Mouse (Mus musculus) large intestine, adult 2 months (tissue): ENCODE data around the gene Capn8. TPM values are rescaled to one million over a fixed set of nuclear protein-coding genes. Genes with fewer than 3 reads are reported as not detected.

Experiments used
- DNase-seq: peaks from one replicate; pipeline ENCODE4 v3.0.0-alpha.2; 2012; ENCODE audit warnings: low read depth, low spot score
- WGBS: fragments of 180-500 bp; shearing (Covaris S2); methylation state at CpG from one replicate; pipeline ENCODE4 v1.1.7; 2018; 5-methylcytosine and 5-hydroxymethylcytosine counted together
- polyA plus RNA-seq: library from polyadenylated mRNA; depleted of rRNA; stranded (reverse); fragments of >200 nt; gene quantifications from 2 replicates; pipeline ENCODE4 v1.2.3, GENCODE M21; 2012

Capn8 gene
- polyA plus RNA-seq, 1 experiment, result 3.9 TPM

DNA sequence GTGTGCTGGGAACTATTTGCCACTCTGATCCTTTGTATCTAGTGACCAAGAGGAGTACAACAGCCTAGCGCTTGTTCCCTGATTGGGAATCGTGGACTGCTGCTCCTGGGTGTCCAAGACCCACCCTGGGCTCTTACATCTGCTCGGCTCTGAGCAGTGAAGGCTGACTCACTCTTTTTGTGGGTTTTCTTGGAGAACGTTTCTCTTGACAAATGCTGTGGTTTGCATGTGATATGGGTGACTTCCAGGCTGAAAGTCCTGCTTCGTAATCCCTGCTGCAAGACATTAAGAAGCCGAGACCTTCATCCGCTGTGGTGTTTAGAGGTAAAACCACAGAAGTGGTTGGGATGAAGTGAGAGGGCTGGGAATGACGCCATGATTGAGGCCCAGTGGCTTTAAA, 21.7 kb upstream of the Capn8 start:
- WGBS, result 68% methylated on average over 8 of the region's 8 CpGs
- DNase-seq, result no peak

GRCm38 (mm10) chr1:182543906-182544305, 20.9 kb upstream of the Capn8 start:
- 30% methylated on average over 1 of the region's 1 CpGs for WGBS
- no peak for DNase-seq

DNA sequence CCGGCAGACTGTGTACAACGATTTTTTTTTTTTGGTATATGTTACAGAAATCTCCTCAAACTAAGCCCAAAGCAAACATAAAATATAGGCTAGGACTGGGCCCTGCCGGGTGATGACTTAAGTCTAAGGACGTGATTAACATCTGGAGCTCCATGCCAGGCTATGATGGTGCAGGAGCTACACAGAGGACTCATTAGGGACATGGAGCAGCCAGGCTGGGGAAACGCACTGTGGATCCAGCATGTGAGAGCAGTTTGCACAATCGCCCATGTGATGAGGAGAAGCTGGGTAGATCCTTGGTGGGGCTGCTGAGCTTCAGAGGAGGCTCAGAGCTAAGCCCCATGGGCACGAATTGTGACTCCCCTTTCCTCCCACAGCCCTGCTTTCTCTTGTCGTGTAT, 14.0 kb upstream of the Capn8 start:
- no peak for DNase-seq
- 61% methylated on average over 8 of the region's 8 CpGs for WGBS

DNA sequence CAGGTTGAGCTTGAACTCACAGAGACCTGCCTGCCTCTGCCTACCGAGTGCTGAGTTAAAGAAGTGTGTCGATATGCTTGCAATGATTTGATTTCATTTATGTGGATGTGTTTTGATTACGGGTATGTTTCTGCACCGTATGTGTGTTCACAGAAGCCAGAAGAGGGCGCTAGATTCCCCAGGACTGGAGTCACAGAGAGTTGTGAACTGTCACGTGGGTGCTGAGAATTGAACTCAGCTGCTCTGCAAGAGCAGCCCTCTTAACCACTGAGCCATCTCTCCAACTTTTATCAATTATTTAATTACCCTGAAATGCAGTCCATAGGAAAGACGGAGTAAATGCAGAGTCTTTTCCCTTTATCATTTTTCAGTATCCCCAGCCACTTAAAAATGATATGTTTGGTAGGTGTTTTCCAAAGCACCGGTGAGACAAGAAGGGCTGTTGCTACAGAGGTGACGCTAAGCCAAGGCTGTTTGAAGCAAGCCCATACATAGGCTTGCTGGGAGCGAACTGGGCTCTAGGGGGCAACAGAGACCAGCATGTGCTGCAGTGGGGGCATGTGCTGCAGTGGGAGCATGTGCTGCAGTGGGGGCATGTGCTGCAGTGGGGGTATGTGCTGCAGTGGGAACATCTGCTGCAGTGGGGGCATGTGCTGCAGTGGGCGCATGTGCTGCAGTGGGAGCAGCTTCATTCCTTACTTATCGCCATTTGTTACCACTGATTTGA, 11.0 kb upstream of the Capn8 start:
- WGBS, result 55% methylated on average over 12 of the region's 12 CpGs
- DNase-seq, result no peak

- 70% methylated on average over 4 of the region's 4 CpGs for WGBS
- DNase-seq, result no peak
Measured at GRCm38 (mm10) chr1:182558271-182558670, 6.5 kb upstream of the Capn8 start.

DNA sequence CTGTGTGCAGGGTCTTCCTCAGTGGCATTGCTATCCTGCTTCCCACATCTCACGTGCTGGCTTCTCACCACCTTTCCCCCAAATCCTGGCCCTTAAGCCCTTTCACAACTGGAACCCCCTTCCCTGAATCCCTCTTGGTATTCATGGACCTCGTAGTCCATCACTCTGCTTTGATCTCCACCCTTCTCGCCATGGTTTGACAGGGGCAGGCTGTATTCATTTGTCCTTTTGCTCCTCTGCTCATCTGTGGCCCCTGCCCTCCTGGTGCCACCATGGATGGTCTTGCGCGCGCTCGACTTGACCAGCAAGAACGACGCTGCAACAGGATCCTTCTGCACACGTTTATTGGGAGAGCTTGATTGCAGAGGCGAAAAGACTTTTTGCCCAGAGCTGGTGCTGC, 5.3 kb upstream of the Capn8 start:
- WGBS, result 74% methylated on average over 11 of the region's 11 CpGs
- no peak for DNase-seq

- 17% methylated on average over 3 of the region's 3 CpGs for WGBS
- DNase-seq, result no peak
Measured at GRCm38 (mm10) chr1:182560390-182561098, 4.3 kb upstream of the Capn8 start.

DNA sequence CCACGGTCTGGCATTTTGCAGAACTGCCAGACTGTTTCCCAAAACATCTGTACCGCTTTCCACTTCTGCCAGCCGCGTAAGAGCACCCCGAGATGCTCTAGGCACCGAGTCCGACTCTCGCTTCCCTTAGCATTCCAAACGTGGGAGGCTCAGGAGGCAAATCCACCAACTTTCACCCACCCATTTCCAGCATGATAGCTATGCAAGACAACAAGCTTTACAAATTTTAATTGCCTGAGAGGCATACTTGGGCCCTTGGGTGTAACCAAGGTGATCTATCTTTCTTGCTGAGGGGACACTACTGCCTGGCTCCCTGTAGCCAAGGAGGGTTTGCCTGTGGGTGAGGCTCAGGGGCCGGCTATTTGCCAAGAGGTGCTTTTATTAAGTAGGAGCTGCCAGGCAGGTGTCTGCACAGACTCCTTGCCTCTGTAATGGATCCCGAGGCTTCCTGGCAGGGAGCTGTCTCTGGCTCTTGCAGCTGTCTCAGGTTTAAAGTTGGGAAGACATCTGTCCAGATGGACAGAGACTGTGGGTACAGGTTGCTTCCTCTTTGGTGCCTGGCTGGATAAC, 2.8 kb upstream of the Capn8 start:
- DNase-seq, result no peak
- WGBS, result 76% methylated on average over 11 of the region's 11 CpGs

GRCm38 (mm10) chr1:182562576-182563370, 2.0 kb upstream of the Capn8 start:
- DNase-seq, result no peak
- 9% methylated on average over 16 of the region's 16 CpGs for WGBS

- 65% methylated on average over 6 of the region's 6 CpGs for WGBS
- no peak for DNase-seq
Measured at GRCm38 (mm10) chr1:182565351-182565835, 586 bp downstream of the Capn8 start.

DNA sequence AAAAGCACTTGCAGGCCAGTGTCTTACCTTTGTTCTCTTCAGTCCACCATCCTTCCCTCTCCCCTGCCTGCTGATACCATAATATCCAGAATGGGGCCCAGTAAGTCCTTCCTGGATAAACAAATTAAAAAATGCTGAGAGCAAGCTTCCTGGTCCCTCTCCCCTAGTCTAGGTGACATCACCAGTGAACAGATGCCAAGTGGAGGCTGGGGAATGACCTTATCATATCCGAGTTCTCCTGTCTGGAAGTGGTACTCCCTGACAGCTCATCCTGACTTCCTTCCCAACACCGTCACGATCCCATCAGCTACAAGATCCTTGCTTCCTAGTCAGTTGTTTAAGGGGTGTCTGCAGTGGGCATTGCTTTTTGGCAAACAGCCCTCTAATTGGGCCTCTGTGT, 6.3 kb downstream of the Capn8 start:
- WGBS, result 24% methylated on average over 3 of the region's 3 CpGs
- DNase-seq, result no peak

DNA sequence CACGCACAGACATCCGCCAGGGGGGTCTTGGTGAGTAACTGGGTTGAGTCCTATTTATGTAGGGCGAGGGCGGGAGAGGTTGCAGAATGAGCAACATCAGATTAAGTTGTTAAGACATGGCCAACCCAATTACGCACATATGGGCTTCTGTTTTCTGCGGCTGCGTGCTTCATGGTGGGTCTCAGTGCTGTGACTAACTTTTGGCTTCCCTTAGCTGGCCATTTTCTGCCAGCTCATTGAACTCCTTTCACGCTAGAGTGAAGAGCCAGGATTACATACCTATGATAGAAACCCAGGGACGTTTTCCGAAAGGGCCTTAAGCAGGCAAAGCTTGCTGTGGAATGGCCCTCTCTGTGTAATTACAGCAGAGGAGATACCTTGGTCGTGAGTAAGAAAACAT, 7.2 kb downstream of the Capn8 start:
- no peak for DNase-seq
- 94% methylated on average over 11 of the region's 11 CpGs for WGBS

DNA sequence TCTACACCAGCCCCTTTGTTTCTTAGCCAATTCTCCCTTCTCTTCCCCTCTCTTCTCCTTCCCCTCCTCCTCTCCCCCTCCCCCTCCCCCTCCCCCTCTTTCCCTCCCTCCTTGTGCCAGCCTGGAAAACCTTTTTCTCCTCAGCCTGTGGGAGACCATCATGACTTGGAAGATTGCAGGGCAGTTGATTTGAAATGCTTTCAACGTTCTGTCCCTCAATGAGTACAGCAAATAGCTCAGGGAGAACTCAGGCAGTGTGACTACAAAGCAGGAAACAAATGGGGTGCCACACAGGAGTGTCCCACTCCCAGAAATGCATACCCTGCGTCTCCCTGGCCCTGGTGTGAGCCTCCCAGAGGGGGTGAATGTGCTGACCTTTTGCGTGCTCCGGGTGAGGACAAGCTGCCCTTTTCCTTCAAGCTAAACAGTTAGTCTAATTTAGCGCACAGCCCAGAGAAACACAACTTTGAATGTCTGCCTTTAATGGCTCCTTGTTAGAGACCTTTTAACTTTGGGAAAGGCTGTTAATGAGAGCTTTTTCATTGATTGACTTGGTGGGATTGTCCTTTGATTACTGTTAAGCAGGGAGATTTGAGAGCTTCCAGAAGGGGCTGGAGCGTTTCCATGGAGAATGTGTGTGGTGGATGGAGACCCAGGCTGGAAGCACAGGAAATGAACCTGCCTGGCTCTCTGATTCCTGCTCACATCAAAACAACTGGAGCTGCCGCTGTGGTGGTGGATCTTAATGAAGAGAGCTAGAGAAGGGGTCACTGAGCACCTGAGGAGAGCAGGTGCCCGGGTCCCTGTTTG, 9.3 kb downstream of the Capn8 start:
- DNase-seq, result no peak
- 47% methylated on average over 8 of the region's 8 CpGs for WGBS

DNA sequence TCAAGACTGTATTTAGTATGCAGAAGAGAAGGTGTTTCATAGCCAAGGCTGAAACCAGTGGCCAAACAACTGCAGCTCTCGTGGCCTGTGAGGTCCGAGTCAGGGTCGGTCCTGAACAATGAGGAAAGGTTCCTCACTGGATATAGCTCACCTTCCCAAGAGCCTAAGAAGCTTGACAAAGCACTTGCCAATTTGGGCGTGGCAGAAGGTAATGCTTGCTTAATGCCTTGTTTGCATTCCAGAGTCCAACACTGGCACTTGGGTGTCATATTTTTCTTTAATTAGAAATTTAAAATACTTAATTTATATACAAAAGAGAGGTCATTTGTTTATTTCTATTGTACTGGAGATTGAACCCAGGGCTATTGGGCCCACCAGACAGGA, 9.9 kb downstream of the Capn8 start:
- no peak for DNase-seq
- WGBS, result 25% methylated on average over 4 of the region's 4 CpGs

- 88% methylated on average over 6 of the region's 6 CpGs for WGBS
- no peak for DNase-seq
Measured at GRCm38 (mm10) chr1:182584169-182584568, 19.4 kb downstream of the Capn8 start.

DNA sequence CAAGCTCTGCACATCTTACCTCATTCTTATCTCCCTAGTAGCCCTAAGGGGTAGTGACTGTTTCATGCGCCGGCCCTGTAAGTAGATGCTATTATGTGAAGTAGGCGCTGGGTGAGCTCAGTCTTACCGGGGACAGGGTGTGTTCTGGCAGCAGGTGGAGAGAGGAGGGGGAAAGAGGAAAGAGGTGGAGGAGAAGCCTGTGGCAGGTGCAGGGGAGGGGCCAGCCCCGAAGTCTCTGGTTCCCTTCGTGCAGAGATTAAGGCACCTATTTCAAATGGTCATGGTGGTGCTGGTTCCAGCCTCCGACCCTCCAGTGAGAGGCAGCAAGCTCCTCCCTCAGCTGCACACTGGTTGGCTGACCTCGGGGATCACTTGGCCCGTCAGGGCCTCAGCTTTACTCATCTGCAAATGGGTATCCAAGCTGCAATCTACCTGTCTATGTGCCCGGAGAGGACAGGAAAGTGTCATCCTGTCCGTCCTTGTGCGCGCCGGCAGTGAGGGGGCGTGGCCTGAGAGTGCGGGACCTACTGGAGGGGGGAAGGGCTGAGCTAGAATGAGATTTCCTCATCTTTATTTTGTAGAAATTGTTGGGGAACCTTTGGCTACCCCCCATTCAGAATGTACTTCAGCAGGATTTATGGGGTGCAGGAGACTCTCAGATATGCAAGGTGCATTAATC, 20.5 kb downstream of the Capn8 start:
- 8% methylated on average over 16 of the region's 16 CpGs for WGBS
- no peak for DNase-seq

GRCm38 (mm10) chr1:182587706-182588105, 22.9 kb downstream of the Capn8 start:
- no peak for DNase-seq
- 76% methylated on average over 4 of the region's 4 CpGs for WGBS

GRCm38 (mm10) chr1:182591491-182591890, 26.7 kb downstream of the Capn8 start:
- 86% methylated on average over 7 of the region's 7 CpGs for whole genome bisulfite sequencing

DNA sequence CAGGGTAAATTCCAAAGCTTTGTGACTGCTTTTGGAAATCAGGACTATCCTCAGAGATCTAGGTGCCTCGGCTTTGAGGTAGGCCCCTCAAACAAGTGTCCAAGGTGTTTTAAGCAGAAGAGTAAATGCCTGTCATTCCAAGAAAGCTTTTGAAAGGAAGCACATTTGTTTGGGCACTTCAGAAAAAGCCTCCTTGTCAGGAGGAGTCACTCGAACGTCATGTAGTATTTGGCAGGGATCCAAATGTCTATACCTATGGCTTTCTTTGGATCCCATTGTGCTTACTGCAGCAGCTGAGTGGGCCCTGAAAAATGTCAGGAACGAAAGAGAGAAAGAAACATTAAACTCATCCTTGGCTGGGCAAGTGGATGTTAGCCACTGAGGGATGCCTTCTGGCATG, 27.6 kb downstream of the Capn8 start:
- no peak for DNase-seq
- WGBS, result 36% methylated on average over 4 of the region's 4 CpGs

More at GRCm38 (mm10) chr1:182591491-182591890, 26.7 kb downstream of the Capn8 start:
- no peak for DNase-seq
